Mouse (Mus musculus) limb, embryonic 10.5 days (tissue): ENCODE data around the gene Lima1. TPM values are rescaled to one million over a fixed set of nuclear protein-coding genes. Genes with fewer than 3 reads are reported as not detected.

Source experiments
- DNase-seq: peaks from one replicate; pipeline ENCODE4 v3.0.0-alpha.2; 2017; ENCODE audit warnings: low spot score
- H3K27ac ChIP-seq: fragments of 300-500 bp; sonication (generic); 2 replicates; pipeline ENCODE4 v1.5.1; 2016; ENCODE audit warnings: mild to moderate bottlenecking
- H3K27me3 ChIP-seq: fragments of 300-500 bp; sonication (generic); 2 replicates; pipeline ENCODE4 v1.6.1; 2016; ENCODE audit warnings: low read depth, mild to moderate bottlenecking; ENCODE audit not compliant: poor library complexity, severe bottlenecking
- H3K36me3 ChIP-seq: fragments of 300-500 bp; sonication (generic); 2 replicates; pipeline ENCODE4 v1.6.1; 2016; ENCODE audit warnings: mild to moderate bottlenecking, moderate library complexity
- H3K4me1 ChIP-seq: fragments of 300-500 bp; sonication (generic); 2 replicates; pipeline ENCODE4 v1.6.1; 2016
- H3K4me3 ChIP-seq: fragments of 300-500 bp; sonication (generic); 2 replicates; pipeline ENCODE4 v1.5.1; 2016; ENCODE audit warnings: mild to moderate bottlenecking, moderate library complexity
- H3K9me3 ChIP-seq: fragments of 300-500 bp; sonication (generic); replicated peaks from 2 replicates; pipeline ENCODE4 v1.6.1; 2016; ENCODE audit warnings: mild to moderate bottlenecking
- WGBS: fragments of 180-500 bp; shearing (Covaris S2); methylation state at CpG from one replicate; pipeline ENCODE4 v1.1.7; 2016; 5-methylcytosine and 5-hydroxymethylcytosine counted together
- polyA plus RNA-seq: library from polyadenylated mRNA; unstranded; fragments of >200 nt; fragmentation: Nextera tagmentation; extraction: Ambion mirVana; gene quantifications from 2 replicates; pipeline ENCODE4 v1.2.1, GENCODE M21; 2016

Lima1 gene
- polyA plus RNA-seq, 1 experiment from 2014 or later, result 70.8 TPM

- Histone ChIP-seq H3K27ac (no peak overlapping the region), H3K4me3 (no peak overlapping the region), H3K36me3 (peaks cover 64% of the 10 kb centered on the region), H3K4me1 (peaks cover 61% of the 10 kb centered on the region), H3K27me3 (no peaks in the 10 kb centered on the region), H3K9me3 (no peaks in the 10 kb centered on the region)
- no peak for DNase-seq
- WGBS, result 50% methylated on average over 7 of the region's 7 CpGs
These were observed 69.1 kb downstream of the Lima1 start for GRCm38 (mm10) chr15:99806171-99806570.

GRCm38 (mm10) chr15:99805673-99806072, 69.6 kb downstream of the Lima1 start:
- 94% methylated on average over 4 of the region's 4 CpGs for WGBS
- peaks cover 68% of the 10 kb centered on the region for H3K36me3 ChIP-seq

GRCm38 (mm10) chr15:99803186-99803644, 72.0 kb downstream of the Lima1 start:
- Histone ChIP-seq H3K27me3 (no peaks in the 10 kb centered on the region), H3K4me1 (peaks cover 66% of the 10 kb centered on the region), H3K4me3 (no peak overlapping the region), H3K9me3 (no peaks in the 10 kb centered on the region), H3K27ac (peak overlapping the region; percentile 77), H3K36me3 (peaks cover 76% of the 10 kb centered on the region)
- 16% methylated on average over 6 of the region's 6 CpGs for WGBS
- peak; percentile 56 for DNase-seq

More at GRCm38 (mm10) chr15:99805673-99806072, 69.6 kb downstream of the Lima1 start:
- no peaks in the 10 kb centered on the region for H3K27me3 ChIP-seq
- H3K4me3 ChIP-seq, result no peak overlapping the region
- DNase-seq, result no peak
- H3K4me1 ChIP-seq, result peaks cover 61% of the 10 kb centered on the region
- no peaks in the 10 kb centered on the region for H3K9me3 ChIP-seq
- no peak overlapping the region for H3K27ac ChIP-seq

GRCm38 (mm10) chr15:99801885-99802572, 73.2 kb downstream of the Lima1 start:
- peaks cover 61% of the 10 kb centered on the region for H3K4me1 ChIP-seq
- peak; percentile 65 for DNase-seq
- WGBS, result 25% methylated on average over 24 of the region's 24 CpGs
- H3K36me3 ChIP-seq, result peaks cover 78% of the 10 kb centered on the region
- H3K4me3 ChIP-seq, result peak overlapping the region; percentile 27
- H3K27me3 ChIP-seq, result no peaks in the 10 kb centered on the region
- peak overlapping the region; percentile 82 for H3K27ac ChIP-seq
- H3K9me3 ChIP-seq, result no peaks in the 10 kb centered on the region

- H3K9me3 ChIP-seq, result no peaks in the 10 kb centered on the region; the same call in 1 of the 2 replicates
- H3K27me3 ChIP-seq, result no peaks in the 10 kb centered on the region
- no peak for DNase-seq
- H3K4me1 ChIP-seq, result peaks cover 60% of the 10 kb centered on the region
- no peak overlapping the region; the same call in 1 of the 2 replicates for H3K27ac ChIP-seq
- no peak overlapping the region for H3K4me3 ChIP-seq
- peaks cover 78% of the 10 kb centered on the region for H3K36me3 ChIP-seq
- 66% methylated on average over 6 of the region's 6 CpGs for WGBS
These were observed 75.5 kb downstream of the Lima1 start for GRCm38 (mm10) chr15:99799706-99800105.

GRCm38 (mm10) chr15:99797898-99798297, 77.4 kb downstream of the Lima1 start:
- Histone ChIP-seq H3K4me1 (peaks cover 46% of the 10 kb centered on the region), H3K27ac (no peak overlapping the region), H3K9me3 (no peaks in the 10 kb centered on the region; the same call in 1 of the 2 replicates), H3K27me3 (no peaks in the 10 kb centered on the region), H3K4me3 (no peak overlapping the region), H3K36me3 (peaks cover 81% of the 10 kb centered on the region)
- 84% methylated on average over 5 of the region's 5 CpGs for WGBS
- DNase-seq, result no peak

- Histone ChIP-seq H3K27me3 (no peaks in the 10 kb centered on the region), H3K36me3 (peaks cover 93% of the 10 kb centered on the region), H3K4me1 (peaks cover 34% of the 10 kb centered on the region), H3K27ac (no peak overlapping the region), H3K9me3 (no peaks in the 10 kb centered on the region; the same call in 1 of the 2 replicates), H3K4me3 (no peak overlapping the region)
- WGBS, result 82% methylated on average over 9 of the region's 9 CpGs
- no peak for DNase-seq
These were observed 78.5 kb downstream of the Lima1 start for GRCm38 (mm10) chr15:99796735-99797134.

- no peak overlapping the region for H3K27ac ChIP-seq
- no peaks in the 10 kb centered on the region for H3K27me3 ChIP-seq
- WGBS, result 87% methylated on average over 3 of the region's 3 CpGs
- H3K4me3 ChIP-seq, result no peak overlapping the region
- H3K9me3 ChIP-seq, result no peaks in the 10 kb centered on the region; the same call in 1 of the 2 replicates
- H3K36me3 ChIP-seq, result peaks cover 96% of the 10 kb centered on the region
- DNase-seq, result no peak
- peaks cover 29% of the 10 kb centered on the region for H3K4me1 ChIP-seq
These were observed 79.2 kb downstream of the Lima1 start for GRCm38 (mm10) chr15:99796066-99796465.

GRCm38 (mm10) chr15:99792221-99792815, 82.9 kb downstream of the Lima1 start:
- WGBS, result 96% methylated on average over 16 of the region's 16 CpGs
- DNase-seq, result no peak
- H3K27ac ChIP-seq, result no peak overlapping the region
- no peak overlapping the region for H3K4me3 ChIP-seq
- H3K4me1 ChIP-seq, result 0 out of 2 replicates have a peak, but pooled peaks cover 8% of the 10 kb centered on the region
- no peaks in the 10 kb centered on the region; the same call in 1 of the 2 replicates for H3K9me3 ChIP-seq
- no peaks in the 10 kb centered on the region for H3K27me3 ChIP-seq
- H3K36me3 ChIP-seq, result peaks cover 98% of the 10 kb centered on the region

GRCm38 (mm10) chr15:99791003-99791402, 84.3 kb downstream of the Lima1 start:
- WGBS, result 97% methylated on average over 3 of the region's 3 CpGs
- H3K27me3 ChIP-seq, result no peaks in the 10 kb centered on the region
- no peak for DNase-seq
- 0 out of 2 replicates have a peak, but pooled peaks cover 2% of the 10 kb centered on the region for H3K4me1 ChIP-seq
- no peak overlapping the region for H3K27ac ChIP-seq
- H3K9me3 ChIP-seq, result no peaks in the 10 kb centered on the region
- H3K4me3 ChIP-seq, result no peak overlapping the region
- peaks cover 98% of the 10 kb centered on the region for H3K36me3 ChIP-seq

- Histone ChIP-seq H3K4me3 (no peak overlapping the region), H3K4me1 (0 out of 2 replicates have a peak, but pooled peaks cover 2% of the 10 kb centered on the region), H3K36me3 (peaks cover 99% of the 10 kb centered on the region), H3K9me3 (no peaks in the 10 kb centered on the region), H3K27ac (no peak overlapping the region), H3K27me3 (no peaks in the 10 kb centered on the region)
- 93% methylated on average over 6 of the region's 6 CpGs for WGBS
- no peak for DNase-seq
These were observed 84.8 kb downstream of the Lima1 start for GRCm38 (mm10) chr15:99790464-99790863.

- H3K4me3 ChIP-seq, result no peak overlapping the region
- H3K27me3 ChIP-seq, result no peaks in the 10 kb centered on the region
- 0 out of 2 replicates have a peak, but pooled peaks cover 2% of the 10 kb centered on the region for H3K4me1 ChIP-seq
- WGBS, result 77% methylated on average over 9 of the region's 9 CpGs
- peaks cover 99% of the 10 kb centered on the region for H3K36me3 ChIP-seq
- no peak overlapping the region for H3K27ac ChIP-seq
- no peak for DNase-seq
- H3K9me3 ChIP-seq, result no peaks in the 10 kb centered on the region
These were observed 87.6 kb downstream of the Lima1 start for GRCm38 (mm10) chr15:99787625-99788120.
